Mouse (Mus musculus): Measurements from ENCODE around the gene Tob2.

DNA sequence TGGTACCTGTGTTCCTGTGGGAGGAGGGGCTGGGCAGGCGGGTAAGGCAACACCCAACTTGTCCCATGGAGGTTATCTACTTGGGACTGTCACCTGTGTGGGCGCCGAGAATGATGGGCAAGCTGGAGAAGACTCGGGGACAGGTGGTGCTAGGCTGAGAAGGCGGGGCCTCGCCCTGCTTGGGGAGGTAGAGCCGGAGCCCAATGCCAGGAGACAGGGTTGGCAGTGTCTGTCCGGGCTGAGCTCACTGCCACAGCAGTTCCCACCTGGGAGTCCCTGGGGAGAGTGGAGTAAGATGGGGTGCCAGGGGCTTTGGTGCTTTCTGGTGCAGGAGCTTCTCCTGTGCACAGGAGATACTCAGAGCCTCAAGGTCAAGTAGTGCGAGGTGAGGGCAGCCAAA is 9.5 kb downstream of the Tob2 start:
- TF ChIP-seq CTCF (IDR thresholded peaks at IDR 0.05; ENCODE audit: extremely low read depth, insufficient read depth, low read length) (no peak), POLR2A (IDR thresholded peaks at IDR 0.05; ENCODE audit: extremely low read depth, insufficient read depth, low read length) (no peak)
